Mouse (Mus musculus) lung, adult 2 months (tissue): Measurements from ENCODE around the gene Rspry1.

Source experiments
- CTCF ChIP-seq: fragments of 200-500 bp; IDR thresholded peaks from 2 replicates; pipeline ENCODE4 v1.5.1; 2011; ENCODE audit warnings: mild to moderate bottlenecking, low read length, control low read depth; ENCODE audit not compliant: insufficient read depth
- POLR2A ChIP-seq: fragments of 200-500 bp; IDR thresholded peaks from 2 replicates; pipeline ENCODE4 v1.6.1; 2011; ENCODE audit warnings: low read depth, mild to moderate bottlenecking, control low read depth, low read length, borderline replicate concordance; ENCODE audit errors: extremely low read depth

GRCm38 (mm10) chr8:94566033-94566432 is 35.7 kb upstream of the Rspry1 start:
- no peak for TF ChIP-seq CTCF
- no peak for TF ChIP-seq POLR2A
